Mouse (Mus musculus) intestine, postnatal 0 days (tissue): ENCODE data around the gene Peli2. TPM values are rescaled to one million over a fixed set of nuclear protein-coding genes. Genes with fewer than 3 reads are reported as not detected.

Source experiments
- ATAC-seq: fragments of 200-750 bp; cut with Nextera tagmentation; 2 replicates; pipeline ENCODE4 v1.8.0; 2017; ENCODE audit warnings: mild to moderate bottlenecking, moderate TSS enrichment, moderate library complexity
- H3K27ac ChIP-seq: fragments of 300-500 bp; sonication (generic); 2 replicates; pipeline ENCODE4 v1.5.1; 2014; ENCODE audit warnings: mild to moderate bottlenecking, low read depth, low read length, moderate library complexity
- H3K27me3 ChIP-seq: fragments of 300-500 bp; sonication (generic); replicated peaks from 2 replicates; pipeline ENCODE4 v1.6.1; 2014; ENCODE audit warnings: low read length, mixed read lengths; ENCODE audit not compliant: control insufficient read depth, insufficient read depth
- H3K36me3 ChIP-seq: fragments of 300-500 bp; sonication (generic); 2 replicates; pipeline ENCODE4 v1.6.1; 2014; ENCODE audit warnings: mild to moderate bottlenecking, moderate library complexity; ENCODE audit not compliant: control insufficient read depth, insufficient read depth
- H3K4me1 ChIP-seq: fragments of 300-500 bp; sonication (generic); replicated peaks from 2 replicates; pipeline ENCODE4 v1.6.1; 2014; ENCODE audit warnings: antibody characterized with exemption, low read length, mixed read lengths; ENCODE audit not compliant: control insufficient read depth, insufficient read depth
- H3K4me2 ChIP-seq: fragments of 300-500 bp; sonication (generic); replicated peaks from 2 replicates; pipeline ENCODE4 v1.6.1; 2014; ENCODE audit warnings: low read depth, mild to moderate bottlenecking, moderate library complexity
- H3K4me3 ChIP-seq: fragments of 300-500 bp; sonication (generic); 2 replicates; pipeline ENCODE4 v1.5.1; 2014; ENCODE audit warnings: low read depth, low read length
- H3K9ac ChIP-seq: fragments of 300-500 bp; sonication (generic); 2 replicates; pipeline ENCODE4 v1.6.1; 2014; ENCODE audit warnings: mild to moderate bottlenecking, low read depth, low read length
- H3K9me3 ChIP-seq: fragments of 300-500 bp; sonication (generic); 2 replicates; pipeline ENCODE4 v1.6.1; 2016; ENCODE audit warnings: mixed run types; ENCODE audit not compliant: control insufficient read depth
- CTCF ChIP-seq: sonication (generic); IDR thresholded peaks from 2 replicates; pipeline ENCODE4 v1.5.1; 2016; ENCODE audit warnings: low read depth, mild to moderate bottlenecking, control low read depth, antibody characterized with exemption, moderate library complexity
- WGBS: fragments of 180-500 bp; shearing (Covaris S2); extraction: QIAGEN DNeasy Blood & Tissue Kit; methylation state at CpG from one replicate; pipeline ENCODE4 v1.1.7; 2014; 5-methylcytosine and 5-hydroxymethylcytosine counted together
- polyA plus RNA-seq: library from polyadenylated mRNA; unstranded; fragments of >200 nt; fragmentation: Nextera tagmentation; extraction: Ambion mirVana; gene quantifications from 2 replicates; pipeline ENCODE4 v1.2.1, GENCODE M21; 2015

Gene Peli2
- polyA plus RNA-seq, 1 experiment from 2014 or later = 2.0 TPM

GRCm38 (mm10) chr14:48137731-48138130 lies 17.1 kb downstream of the Peli2 start:
- WGBS = 73% methylated on average over 8 of the region's 8 CpGs
- ATAC-seq = no peak
- Histone ChIP-seq H3K9ac (no peak overlapping the region), H3K36me3 (no peaks in the 10 kb centered on the region), H3K4me1 (peaks cover 10% of the 10 kb centered on the region), H3K4me2 (no peak overlapping the region), H3K27ac (no peak overlapping the region), H3K27me3 (no peaks in the 10 kb centered on the region), H3K4me3 (no peak overlapping the region), H3K9me3 (no peaks in the 10 kb centered on the region)
- no peak for TF ChIP-seq CTCF

GRCm38 (mm10) chr14:48138138-48138537 lies 17.5 kb downstream of the Peli2 start:
- Histone ChIP-seq H3K9me3 (no peaks in the 10 kb centered on the region), H3K4me2 (no peak overlapping the region), H3K9ac (no peak overlapping the region), H3K4me3 (no peak overlapping the region), H3K4me1 (peaks cover 9% of the 10 kb centered on the region), H3K36me3 (no peaks in the 10 kb centered on the region), H3K27me3 (no peaks in the 10 kb centered on the region), H3K27ac (no peak overlapping the region)
- no peak for ATAC-seq
- TF ChIP-seq CTCF = peak; percentile 84
- 51% methylated on average over 8 of the region's 8 CpGs for WGBS

- Histone ChIP-seq H3K36me3 (no peaks in the 10 kb centered on the region), H3K4me2 (no peak overlapping the region), H3K9ac (no peak overlapping the region), H3K27me3 (no peaks in the 10 kb centered on the region), H3K4me1 (no peaks in the 10 kb centered on the region; the same call in none of the 2 replicates), H3K27ac (no peak overlapping the region), H3K4me3 (no peak overlapping the region), H3K9me3 (no peaks in the 10 kb centered on the region)
- ATAC-seq = no peak
- 79% methylated on average over 3 of the region's 3 CpGs for WGBS
- no peak for TF ChIP-seq CTCF
Measured at GRCm38 (mm10) chr14:48139409-48139808, 18.8 kb downstream of the Peli2 start.

- Histone ChIP-seq H3K4me2 (no peak overlapping the region), H3K9ac (no peak overlapping the region), H3K4me1 (no peaks in the 10 kb centered on the region), H3K4me3 (no peak overlapping the region), H3K9me3 (no peaks in the 10 kb centered on the region), H3K27me3 (no peaks in the 10 kb centered on the region), H3K27ac (no peak overlapping the region), H3K36me3 (no peaks in the 10 kb centered on the region)
- TF ChIP-seq CTCF = no peak
- ATAC-seq = no peak
- 80% methylated on average over 8 of the region's 8 CpGs for WGBS
Measured at GRCm38 (mm10) chr14:48141694-48142093, 21.1 kb downstream of the Peli2 start.

GRCm38 (mm10) chr14:48142696-48143095 lies 22.1 kb downstream of the Peli2 start:
- Histone ChIP-seq H3K4me2 (no peak overlapping the region), H3K4me1 (no peaks in the 10 kb centered on the region), H3K4me3 (no peak overlapping the region), H3K36me3 (no peaks in the 10 kb centered on the region), H3K9me3 (no peaks in the 10 kb centered on the region), H3K9ac (no peak overlapping the region), H3K27me3 (no peaks in the 10 kb centered on the region), H3K27ac (no peak overlapping the region)
- TF ChIP-seq CTCF = no peak
- no peak for ATAC-seq
- 68% methylated on average over 10 of the region's 10 CpGs for WGBS

GRCm38 (mm10) chr14:48143141-48143540 lies 22.5 kb downstream of the Peli2 start:
- no peaks in the 10 kb centered on the region for H3K9me3 ChIP-seq
- no peak overlapping the region for H3K27ac ChIP-seq
- WGBS = 80% methylated on average over 4 of the region's 4 CpGs
- no peak for TF ChIP-seq CTCF
- H3K36me3 ChIP-seq = no peaks in the 10 kb centered on the region
- no peak overlapping the region for H3K4me2 ChIP-seq
- H3K4me3 ChIP-seq = no peak overlapping the region
- no peaks in the 10 kb centered on the region for H3K4me1 ChIP-seq
- no peak for ATAC-seq
- no peak overlapping the region for H3K9ac ChIP-seq
- H3K27me3 ChIP-seq = no peaks in the 10 kb centered on the region

GRCm38 (mm10) chr14:48144330-48144729 lies 23.7 kb downstream of the Peli2 start:
- no peaks in the 10 kb centered on the region for H3K27me3 ChIP-seq
- no peak overlapping the region for H3K27ac ChIP-seq
- no peak overlapping the region for H3K4me3 ChIP-seq
- H3K9ac ChIP-seq = no peak overlapping the region
- H3K9me3 ChIP-seq = no peaks in the 10 kb centered on the region
- ATAC-seq = no peak
- no peak for TF ChIP-seq CTCF
- 80% methylated on average over 17 of the region's 17 CpGs for WGBS
- no peak overlapping the region for H3K4me2 ChIP-seq
- no peaks in the 10 kb centered on the region for H3K4me1 ChIP-seq
- H3K36me3 ChIP-seq = no peaks in the 10 kb centered on the region
